In genomic region chr4:130722607-130723006, GRCm38 (mm10) we compare ENCODE assay signal across 16 mouse cellular contexts. TPM values are rescaled to one million over a fixed set of nuclear protein-coding genes. Genes with fewer than 3 reads are reported as not detected.
A peak's percentile ranks its signal among the peaks of the same experiment; 100 is the strongest.
DNase-seq lines count a peak whose midpoint lies in the region; ATAC-seq and TF ChIP-seq lines count a peak whose summit lies in the region.
"Had no signal": no experiment of that assay in that cellular context is flagged by ENCODE, and none has a peak within 500 bp of the region (broad histone marks: within the 10 kb centered on the region; RNA-seq: fewer than 3 reads in every experiment).

No protein-coding gene starts in this region.

- 0 out of 2 replicates have a peak, but pooled peaks have one; percentile 27 for ATAC-seq in heart, embryonic 12.5 days (ENCODE audit: insufficient number of reproducible peaks, low FRiP score)
- ATAC-seq in erythroid progenitor cell, adult 5-6 weeks (replicated peaks; ENCODE audit: low FRiP score, poor library complexity, severe bottlenecking) = peak; percentile 60
- no peak for ATAC-seq in inflammation-experienced regulatory T-cells, adult 6 months

- no peaks in the 10 kb centered on the region for H3K27me3 ChIP-seq in heart, embryonic 12.5 days (replicated peaks)
- H3K27me3 ChIP-seq: hindbrain, embryonic 12.5 days; neural tube, embryonic 13.5 days had no signal

- no peak for TF ChIP-seq CTCF in bone marrow, adult 2 months (IDR thresholded peaks at IDR 0.05; ENCODE audit: control insufficient read depth, insufficient read depth, low read length)

- H3K27ac ChIP-seq in heart, embryonic 12.5 days (ENCODE audit: poor library complexity, severe bottlenecking) = no peak overlapping the region
- peak overlapping the region; percentile 36; the same call in 1 of the 2 replicates for H3K27ac ChIP-seq in bone marrow, adult 2 months (ENCODE audit: control insufficient read depth, insufficient read depth, low read depth, low read length, poor library complexity)
- H3K27ac ChIP-seq: hindbrain, embryonic 12.5 days; neural tube, embryonic 13.5 days had no signal

- WGBS in heart, embryonic 12.5 days = 12% methylated on average over 1 of the region's 1 CpGs
- 35% methylated on average over 1 of the region's 1 CpGs for WGBS in bone marrow, adult 2 months

- peaks cover 74% of the 10 kb centered on the region for H3K4me1 ChIP-seq in heart, embryonic 12.5 days (replicated peaks)
- peaks cover 3% of the 10 kb centered on the region; the same call in 1 of the 2 replicates for H3K4me1 ChIP-seq in bone marrow, adult 2 months (ENCODE audit: control insufficient read depth, insufficient read depth, low read length)

- no peak for TF ChIP-seq POLR2A in bone marrow, adult 2 months (IDR thresholded peaks at IDR 0.05; ENCODE audit: borderline replicate concordance, control insufficient read depth, low read depth, low read length)

- DNase-seq in heart, postnatal 4 days = no peak
- DNase-seq in 3T3-L1 (ENCODE audit: low read depth, low spot score) = peak; percentile 22
- DNase-seq in left cerebral cortex, adult 9 months (ENCODE audit: low spot score in 2 of 2) = no peak
- no peak for DNase-seq in ovary, postnatal 10 days (ENCODE audit: low spot score)
- DNase-seq: adrenal gland, postnatal 14 days; B cell, adult 2 months; cerebellum, adult 9-10 months; gastrocnemius, adult 2 months; layer of hippocampus, adult 9-11 months; thymus, postnatal 25 days had no signal

- H3K36me3 ChIP-seq in heart, embryonic 12.5 days = peaks cover 36% of the 10 kb centered on the region

- H3K4me2 ChIP-seq in heart, embryonic 12.5 days = no peak overlapping the region
- H3K4me2 ChIP-seq: hindbrain, embryonic 12.5 days; neural tube, embryonic 13.5 days had no signal

- H3K9me3 ChIP-seq in heart, embryonic 12.5 days (replicated peaks) = no peaks in the 10 kb centered on the region
- H3K9me3 ChIP-seq: hindbrain, embryonic 12.5 days; neural tube, embryonic 13.5 days had no signal

- H3K9ac ChIP-seq in heart, embryonic 12.5 days = no peak overlapping the region
- H3K9ac ChIP-seq: hindbrain, embryonic 12.5 days; neural tube, embryonic 13.5 days had no signal

- H3K4me3 ChIP-seq in heart, embryonic 12.5 days = no peak overlapping the region
- H3K4me3 ChIP-seq in bone marrow, adult 2 months (replicated peaks; ENCODE audit: control insufficient read depth, low read depth, low read length) = no peak overlapping the region
- H3K4me3 ChIP-seq: gastrocnemius, adult 2 months; hindbrain, embryonic 12.5 days; neural tube, embryonic 13.5 days had no signal

RNA-seq across cellular contexts. Expression of gene Pum1, which starts 59.5 kb away (rescaled TPM):
- polyA plus RNA-seq in heart, embryonic 12.5 days (2016; fragmentation: Nextera tagmentation; extraction: Ambion mirVana) = 68.7 and 70.2 TPM in 2 replicates
- 10 to 100 TPM; 64.1 to 67.2 TPM for total RNA-seq in heart, postnatal 4 days (2021)
- polyA plus RNA-seq in bone marrow, adult 2 months (2011; ENCODE audit: insufficient read depth, insufficient read length, low replicate concordance, missing spikeins) = 18.8 and 42.8 TPM in 2 replicates
- 64.9 and 85.9 TPM in 2 replicates for total RNA-seq in erythroid progenitor cell, adult 5-6 weeks (2015; ENCODE audit: low replicate concordance)
- 68.4 and 88.1 TPM in 2 replicates for total RNA-seq in erythroid progenitor cell, adult 5-6 weeks (2017; ENCODE audit: low replicate concordance)
- polyA plus RNA-seq in inflammation-experienced regulatory T-cells, adult 6 months (2017; shearing (Covaris generic)) = 10 to 100 TPM; 56.7 to 91.1 (median 70.0) TPM
